In genomic region chr1:160408302-160408897, GRCm38 (mm10) we compare ENCODE assay signal across 14 mouse cellular contexts.
DNase-seq lines count a peak whose midpoint lies in the region; ATAC-seq and TF ChIP-seq lines count a peak whose summit lies in the region.
"Had no signal": no experiment of that assay in that cellular context is flagged by ENCODE, and none has a peak within 500 bp of the region (broad histone marks: within the 10 kb centered on the region; RNA-seq: fewer than 3 reads in every experiment).

No protein-coding gene starts in this region.

- H3K27ac ChIP-seq in heart, postnatal 0 days (ENCODE audit: low read depth), result no peak overlapping the region
- no peak overlapping the region for H3K27ac ChIP-seq in heart, embryonic 10.5 days
- H3K27ac ChIP-seq in lung, embryonic 15.5 days, result no peak overlapping the region
- no peak overlapping the region for H3K27ac ChIP-seq in forebrain, embryonic 14.5 days (ENCODE audit: low read depth, low read length)
- H3K27ac ChIP-seq: embryonic facial prominence, embryonic 15.5 days; intestine, embryonic 15.5 days had no signal

- H3K27me3 ChIP-seq in heart, postnatal 0 days (ENCODE audit: control insufficient read depth, insufficient read depth, low read length), result no peaks in the 10 kb centered on the region
- no peaks in the 10 kb centered on the region for H3K27me3 ChIP-seq in heart, embryonic 10.5 days (ENCODE audit: insufficient read depth, poor library complexity, severe bottlenecking)
- no peaks in the 10 kb centered on the region for H3K27me3 ChIP-seq in lung, embryonic 15.5 days
- H3K27me3 ChIP-seq in forebrain, embryonic 14.5 days (replicated peaks; ENCODE audit: control insufficient read depth, insufficient read depth, low read length), result no peaks in the 10 kb centered on the region
- H3K27me3 ChIP-seq: embryonic facial prominence, embryonic 15.5 days; intestine, embryonic 15.5 days had no signal

- DNase-seq in heart, postnatal 0 days (ENCODE audit: low spot score), result no peak
- no peak for DNase-seq in heart, embryonic 10.5 days (ENCODE audit: low spot score)
- no peak for DNase-seq in lung, postnatal 36 days
- DNase-seq in embryo, embryonic 11.5 days (ENCODE audit: low read depth, low spot score), result peak; percentile 8
- no peak for DNase-seq in forebrain, embryonic 14.5 days (ENCODE audit: low spot score)
- DNase-seq in thymus, postnatal 25 days, result no peak
- DNase-seq: adrenal gland, adult 2 months; forebrain, postnatal 0 days; heart, adult 18-20 months; heart, postnatal 36 days had no signal

- H3K36me3 ChIP-seq in heart, postnatal 0 days (replicated peaks; ENCODE audit: control insufficient read depth, insufficient read depth, low read length), result no peaks in the 10 kb centered on the region
- H3K36me3 ChIP-seq in heart, embryonic 10.5 days, result no peaks in the 10 kb centered on the region
- H3K36me3 ChIP-seq in lung, embryonic 15.5 days, result no peaks in the 10 kb centered on the region
- no peaks in the 10 kb centered on the region for H3K36me3 ChIP-seq in forebrain, embryonic 14.5 days (ENCODE audit: control insufficient read depth, insufficient read depth, low read length)
- H3K36me3 ChIP-seq: embryonic facial prominence, embryonic 15.5 days; intestine, embryonic 15.5 days had no signal

- no peaks in the 10 kb centered on the region for H3K4me1 ChIP-seq in heart, postnatal 0 days (ENCODE audit: control insufficient read depth, insufficient read depth)
- peaks cover 3% of the 10 kb centered on the region; the same call in 1 of the 2 replicates for H3K4me1 ChIP-seq in heart, embryonic 10.5 days
- H3K4me1 ChIP-seq in lung, embryonic 15.5 days, result no peaks in the 10 kb centered on the region
- no peaks in the 10 kb centered on the region for H3K4me1 ChIP-seq in forebrain, embryonic 14.5 days (ENCODE audit: control insufficient read depth, insufficient read depth, low read length)
- H3K4me1 ChIP-seq: embryonic facial prominence, embryonic 15.5 days; intestine, embryonic 15.5 days had no signal

- 66% methylated on average over 4 of the region's 4 CpGs for WGBS in heart, postnatal 0 days
- WGBS in heart, embryonic 10.5 days, result 74% methylated on average over 4 of the region's 4 CpGs
- 32% methylated on average over 4 of the region's 4 CpGs for WGBS in lung, embryonic 15.5 days
- 79% methylated on average over 4 of the region's 4 CpGs for WGBS in forebrain, embryonic 14.5 days

- no peak overlapping the region for H3K4me2 ChIP-seq in heart, postnatal 0 days (ENCODE audit: low read depth, low read length)
- H3K4me2 ChIP-seq in lung, embryonic 15.5 days, result no peak overlapping the region
- no peak overlapping the region for H3K4me2 ChIP-seq in forebrain, embryonic 14.5 days (ENCODE audit: low read length)
- H3K4me2 ChIP-seq: embryonic facial prominence, embryonic 15.5 days; intestine, embryonic 15.5 days had no signal

- H3K9me3 ChIP-seq in heart, postnatal 0 days (replicated peaks; ENCODE audit: control insufficient read depth, low read length), result no peaks in the 10 kb centered on the region
- no peaks in the 10 kb centered on the region for H3K9me3 ChIP-seq in heart, embryonic 10.5 days
- H3K9me3 ChIP-seq in lung, embryonic 15.5 days, result no peaks in the 10 kb centered on the region
- H3K9me3 ChIP-seq in forebrain, embryonic 14.5 days (replicated peaks; ENCODE audit: control insufficient read depth, low read length), result no peaks in the 10 kb centered on the region
- H3K9me3 ChIP-seq: embryonic facial prominence, embryonic 15.5 days; intestine, embryonic 15.5 days had no signal

- H3K9ac ChIP-seq in heart, postnatal 0 days (replicated peaks; ENCODE audit: low read depth, low read length), result no peak overlapping the region
- H3K9ac ChIP-seq in lung, embryonic 15.5 days, result no peak overlapping the region
- H3K9ac ChIP-seq in forebrain, embryonic 14.5 days (ENCODE audit: low read length), result no peak overlapping the region
- H3K9ac ChIP-seq: embryonic facial prominence, embryonic 15.5 days; forebrain, postnatal 0 days; intestine, embryonic 15.5 days had no signal

- no peak for ATAC-seq in heart, postnatal 0 days (ENCODE audit: insufficient read depth, low read depth)
- ATAC-seq in lung, embryonic 15.5 days (ENCODE audit: borderline replicate concordance, extremely low read depth, low FRiP score, low TSS enrichment), result peak; percentile 52; the same call in 1 of the 2 replicates
- ATAC-seq in megakaryocyte, adult 5-6 weeks (ENCODE audit: poor library complexity, severe bottlenecking), result peak; percentile 31; the same call in 1 of the 2 replicates
- ATAC-seq in forebrain, embryonic 14.5 days, result no peak
- ATAC-seq: forebrain, postnatal 0 days; intestine, embryonic 15.5 days had no signal

- no peak overlapping the region for H3K4me3 ChIP-seq in heart, postnatal 0 days (ENCODE audit: low read depth, low read length)
- H3K4me3 ChIP-seq in heart, embryonic 10.5 days, result no peak overlapping the region
- H3K4me3 ChIP-seq in lung, embryonic 15.5 days, result no peak overlapping the region
- no peak overlapping the region for H3K4me3 ChIP-seq in forebrain, embryonic 14.5 days (ENCODE audit: low read depth, low read length)
- H3K4me3 ChIP-seq: embryonic facial prominence, embryonic 15.5 days; intestine, embryonic 15.5 days had no signal

- no peak for TF ChIP-seq EP300 in heart, postnatal 0 days (IDR thresholded peaks at IDR 0.05; ENCODE audit: low read depth)

- TF ChIP-seq CTCF in heart, postnatal 0 days (IDR thresholded peaks at IDR 0.05; ENCODE audit: low read depth), result peak; percentile 32; the same call in 1 of the 2 replicates

Comparison
In these comparisons a context has a peak if more than half of its experiments do, and no peak if none do; other contexts are left out.
1. ATAC-seq: peak in lung, embryonic 15.5 days (single experiment) and megakaryocyte, adult 5-6 weeks (single experiment); none in heart, postnatal 0 days (single experiment) and forebrain, embryonic 14.5 days (single experiment).